Mouse (Mus musculus): Measurements from ENCODE around the gene Akr1cl.
"Not testable (repeated sequence)": the region's sequence is repeated elsewhere in the genome, so short reads cannot be mapped to it uniquely, and the experiment has no call there.

Gene Akr1cl

DNA sequence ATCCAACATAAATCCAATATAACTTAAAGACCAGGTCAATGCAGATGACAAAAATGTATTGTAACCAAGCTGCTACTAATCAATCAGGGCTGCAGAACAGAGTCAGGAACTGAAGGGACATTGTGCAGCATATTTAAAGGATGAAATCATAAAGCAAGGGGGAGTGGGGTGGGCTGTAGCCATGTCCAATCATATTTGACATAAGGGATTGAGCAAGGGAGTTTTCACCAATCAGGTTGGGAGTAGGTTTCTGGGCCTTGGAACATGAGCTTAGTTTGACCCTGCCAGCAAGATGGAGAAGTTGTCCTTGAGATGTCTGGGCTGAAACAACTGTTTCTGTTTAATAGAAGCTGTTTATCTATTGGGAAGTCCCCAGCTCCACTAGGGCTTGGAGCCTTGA lies at the start of gene Akr1cl:
Akr1cl (minus strand) TSS at position 119 of the 400 bp plus-strand sequence.
- no peak for DNase-seq

GRCm38 (mm10) chr1:65082188-65082587 lies 49.6 kb upstream of the Akr1cl start, which contains the start of gene Crygb:
Crygb (minus strand) TSS chr1:65082288.
- DNase-seq, result no peak

DNA sequence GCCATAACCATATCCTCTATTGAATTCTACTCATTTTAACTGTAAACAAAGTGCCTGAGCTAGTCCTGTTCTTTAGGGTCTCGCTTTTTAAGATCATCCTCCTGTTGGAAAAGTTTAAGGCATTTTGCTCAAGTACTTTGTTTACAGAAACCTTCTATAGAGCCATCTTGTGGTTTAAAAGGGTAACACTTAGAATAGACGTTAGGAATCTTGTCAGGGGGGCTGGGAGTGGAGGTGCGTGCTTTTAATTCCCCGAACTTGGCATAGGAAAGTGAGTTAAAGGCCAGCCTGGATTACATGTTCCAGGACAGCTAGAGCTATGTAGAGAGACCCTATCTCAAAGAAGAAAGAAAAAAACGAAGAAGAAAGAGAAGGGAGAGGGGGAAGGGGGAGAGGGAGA lies 43.0 kb upstream of the Akr1cl start:
- DNase-seq, result no peak

DNA sequence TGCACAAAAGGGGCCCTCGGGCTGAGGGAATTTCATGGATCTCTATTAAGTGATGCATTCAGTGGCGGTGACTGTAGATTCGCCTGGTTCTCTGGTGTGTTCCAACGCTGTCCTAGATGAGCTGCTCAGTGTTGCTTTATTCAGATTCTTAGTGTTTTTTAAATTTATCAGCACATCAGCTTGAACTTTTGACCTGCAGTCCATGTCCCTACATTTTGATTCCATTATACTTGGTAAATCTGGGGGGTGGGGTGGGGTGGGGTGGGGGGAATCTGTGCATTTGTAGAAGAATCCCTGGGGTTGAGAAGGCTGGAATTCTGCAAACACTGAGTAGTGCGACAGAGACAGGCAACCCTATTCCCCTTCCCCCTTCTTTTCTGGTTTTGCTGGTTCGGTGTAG lies 41.0 kb upstream of the Akr1cl start, which contains the start of gene Crygc:
Crygc (minus strand) TSS at position 101 of the 400 bp plus-strand sequence.
- DNase-seq, result no peak

DNA sequence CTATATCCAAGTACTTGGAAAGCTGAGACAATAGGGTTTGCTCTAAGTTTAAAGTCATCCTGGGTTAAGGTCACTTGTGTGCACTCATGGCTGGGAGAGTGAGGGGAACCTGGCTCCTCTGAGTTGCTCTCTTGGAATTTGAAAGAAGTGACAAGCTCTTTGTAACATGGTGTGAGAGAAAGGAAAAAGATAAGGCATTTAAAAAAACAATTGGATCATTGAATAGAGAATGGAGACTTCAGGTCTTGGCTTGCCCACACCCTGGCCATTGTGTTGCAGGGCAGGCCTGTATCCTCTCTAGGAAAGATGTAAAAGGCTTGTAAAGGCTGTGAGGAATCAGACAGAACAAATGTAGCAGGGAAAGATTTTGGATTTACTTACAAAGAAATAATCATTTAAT lies 35.3 kb upstream of the Akr1cl start:
- DNase-seq, result no peak

GRCm38 (mm10) chr1:65064201-65064600 lies 31.6 kb upstream of the Akr1cl start:
- no peak for DNase-seq

- no peak for DNase-seq
Measured at GRCm38 (mm10) chr1:65063352-65063751, 30.8 kb upstream of the Akr1cl start, which contains the start of gene Crygd. Crygd (minus strand) TSS chr1:65063452.

- DNase-seq, result no peak
Measured at GRCm38 (mm10) chr1:65052140-65052539, 19.6 kb upstream of the Akr1cl start.

- no peak for DNase-seq
Measured at GRCm38 (mm10) chr1:65051696-65052095, 19.1 kb upstream of the Akr1cl start.

DNA sequence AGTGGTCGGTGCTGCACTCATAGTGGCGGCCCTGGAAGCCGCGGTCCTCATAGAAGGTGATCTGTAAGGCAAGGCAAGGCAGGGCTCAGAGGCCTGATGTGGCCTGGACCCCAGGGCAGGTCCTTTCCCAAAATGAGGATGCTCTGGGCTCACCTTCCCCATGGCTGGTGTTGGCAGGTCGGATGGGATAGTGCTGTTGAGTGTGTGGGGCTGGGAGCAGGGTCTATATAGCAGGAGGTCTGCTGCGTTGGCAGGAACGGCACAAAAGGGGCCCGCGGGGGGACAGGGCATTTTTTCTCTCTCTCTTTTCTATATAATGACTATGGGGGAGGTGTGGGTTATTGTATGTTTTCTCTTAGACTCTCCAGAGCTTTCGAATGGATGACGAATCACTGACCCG lies 18.4 kb upstream of the Akr1cl start, which contains the start of gene Cryge:
Cryge (minus strand) TSS at position 198 of the 400 bp plus-strand sequence.
- not testable (repeated sequence) for DNase-seq

GRCm38 (mm10) chr1:65048781-65049180 lies 16.2 kb upstream of the Akr1cl start:
- DNase-seq, result peak; percentile 59 to 68

GRCm38 (mm10) chr1:65046401-65047109 lies 14.0 kb upstream of the Akr1cl start:
- peak in 1 of 2 experiments; percentile 26 for DNase-seq

- DNase-seq, result no peak
Measured at GRCm38 (mm10) chr1:65043433-65043832, 10.9 kb upstream of the Akr1cl start.

DNA sequence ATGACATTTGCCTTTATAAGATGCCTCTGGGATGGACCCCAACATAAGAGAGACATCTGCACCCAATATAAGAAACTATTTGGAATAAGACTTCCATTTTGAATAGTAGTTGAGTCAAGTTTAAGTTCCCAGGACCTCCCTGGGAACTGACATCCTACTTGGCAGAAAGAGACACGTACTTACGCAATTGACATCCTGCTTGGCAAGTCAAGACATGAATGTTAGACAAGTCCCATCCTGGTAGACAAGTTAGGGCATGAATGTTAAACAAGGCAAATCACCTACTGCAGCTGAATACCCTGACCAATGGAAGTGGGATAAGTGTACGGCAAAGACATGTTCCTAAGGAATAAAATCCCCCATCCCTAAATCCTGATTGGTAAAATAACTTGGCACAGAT lies 9.3 kb upstream of the Akr1cl start:
- DNase-seq, result no peak

GRCm38 (mm10) chr1:65040806-65041205 lies 8.2 kb upstream of the Akr1cl start:
- peak in 1 of 2 experiments; percentile 11 for DNase-seq

DNA sequence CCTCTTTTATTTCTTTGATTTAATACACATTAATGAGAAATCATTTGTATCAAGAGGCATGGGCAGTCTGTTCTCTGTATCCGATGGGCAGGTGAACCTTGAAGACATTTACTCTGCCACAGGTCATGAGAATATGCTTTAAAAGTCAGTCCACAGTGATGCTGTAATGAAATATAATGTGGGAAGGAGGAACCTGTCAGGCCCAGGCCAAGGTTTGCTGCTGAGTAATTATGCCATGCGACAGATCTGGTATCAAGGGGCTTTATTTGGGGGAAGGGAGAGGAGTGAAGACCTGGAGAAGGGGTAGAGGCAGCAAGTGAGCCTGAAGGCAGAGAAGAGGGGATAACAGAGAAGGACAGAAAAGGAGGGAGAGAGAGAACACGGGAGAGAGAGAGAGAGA lies 7.1 kb upstream of the Akr1cl start:
- DNase-seq, result no peak

DNA sequence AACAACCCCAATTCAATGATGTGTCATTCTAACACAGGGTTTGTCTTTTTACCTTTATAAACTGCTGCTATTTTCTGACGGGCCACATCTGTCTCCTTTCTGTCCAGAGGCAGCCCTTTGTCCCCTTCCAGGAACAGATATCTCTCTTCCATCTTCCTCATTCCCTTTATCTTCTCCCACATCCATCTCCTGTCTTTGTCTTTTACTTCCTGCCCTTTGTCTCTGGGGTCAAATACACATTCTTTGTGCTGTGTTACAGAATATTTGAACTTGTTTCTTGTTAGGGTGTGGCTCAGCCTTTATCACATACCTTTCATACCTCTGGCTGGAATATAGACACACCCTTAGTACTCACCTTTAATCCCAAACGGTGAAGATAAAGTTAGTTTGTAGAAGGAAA lies 5.0 kb upstream of the Akr1cl start:
- no peak for DNase-seq

DNA sequence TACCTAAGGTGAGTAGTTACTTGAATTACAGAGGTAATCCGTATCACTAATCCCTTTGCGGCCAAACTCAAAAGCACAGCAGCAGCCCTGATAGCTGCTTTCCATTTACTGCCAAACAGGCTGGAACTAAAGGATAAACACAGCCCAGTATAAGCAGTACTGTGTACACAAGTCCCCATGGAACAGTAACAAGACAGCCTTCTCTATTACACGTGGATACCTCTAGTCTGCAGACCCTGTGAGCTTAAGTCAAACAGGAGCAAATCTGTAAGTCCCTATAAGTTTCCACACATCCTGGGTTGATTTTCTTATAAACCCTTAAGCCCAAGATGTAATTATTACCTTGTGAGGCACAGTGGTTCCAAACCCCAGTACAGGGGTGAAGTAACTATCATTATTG lies 3.0 kb upstream of the Akr1cl start:
- DNase-seq, result no peak

DNA sequence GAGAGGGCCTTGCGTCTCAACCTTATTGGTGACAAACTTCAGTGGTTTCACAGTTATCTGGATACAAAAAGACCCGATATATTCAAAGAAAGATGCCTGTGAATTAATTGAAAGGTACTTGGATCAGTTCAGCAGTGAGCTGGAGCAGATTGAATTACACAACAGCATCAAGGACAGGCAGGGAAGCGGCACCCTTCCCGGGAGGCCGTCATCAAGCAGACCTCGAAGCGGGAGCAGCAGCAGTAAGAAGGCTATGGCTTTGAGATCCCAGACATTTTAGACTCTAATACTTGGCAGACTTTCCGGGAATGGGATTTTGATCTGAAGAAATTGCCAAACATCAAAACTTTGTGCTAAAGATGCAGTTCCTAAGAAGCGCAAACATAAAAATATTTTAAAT lies 4.4 kb downstream of the Akr1cl start:
- no peak for DNase-seq

DNA sequence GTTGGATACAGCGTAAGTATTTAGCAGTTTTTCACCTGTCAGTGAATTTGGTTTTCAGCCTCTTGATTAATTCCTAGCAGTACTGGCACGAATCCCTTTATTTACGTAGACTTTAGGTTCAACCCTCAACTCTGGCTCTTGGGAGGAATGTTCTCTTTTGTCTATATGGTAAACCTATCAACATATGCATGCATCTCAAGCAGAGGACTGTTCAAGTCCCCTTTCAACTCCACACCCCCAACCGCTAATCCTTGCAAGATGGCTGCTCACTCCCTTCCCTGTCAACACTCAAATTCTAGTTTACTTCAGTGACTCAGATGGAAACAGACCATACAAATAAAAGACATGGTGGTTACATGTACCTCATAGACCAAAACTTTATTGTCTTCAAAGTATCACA lies 19.8 kb downstream of the Akr1cl start:
- DNase-seq, result no peak

DNA sequence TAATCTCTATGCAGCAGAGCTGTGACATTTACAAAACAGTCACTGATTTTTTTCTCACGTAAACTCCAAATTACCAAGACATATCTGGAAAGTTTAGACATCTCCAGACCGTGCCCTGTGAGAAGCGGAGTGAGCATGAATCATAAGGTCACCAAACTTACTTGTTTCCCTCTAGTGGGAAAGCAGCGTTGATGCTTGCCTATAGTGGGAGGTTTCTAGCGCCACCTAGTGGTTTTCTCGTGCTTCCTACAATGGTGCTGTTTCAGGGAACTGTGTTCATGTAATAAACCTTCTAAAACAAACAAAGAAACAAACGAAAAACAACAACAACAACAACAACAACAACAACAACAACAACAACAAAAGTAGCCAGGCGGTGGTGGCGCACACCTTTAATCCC lies 22.4 kb downstream of the Akr1cl start:
- DNase-seq, result peak; percentile 62 to 70

DNA sequence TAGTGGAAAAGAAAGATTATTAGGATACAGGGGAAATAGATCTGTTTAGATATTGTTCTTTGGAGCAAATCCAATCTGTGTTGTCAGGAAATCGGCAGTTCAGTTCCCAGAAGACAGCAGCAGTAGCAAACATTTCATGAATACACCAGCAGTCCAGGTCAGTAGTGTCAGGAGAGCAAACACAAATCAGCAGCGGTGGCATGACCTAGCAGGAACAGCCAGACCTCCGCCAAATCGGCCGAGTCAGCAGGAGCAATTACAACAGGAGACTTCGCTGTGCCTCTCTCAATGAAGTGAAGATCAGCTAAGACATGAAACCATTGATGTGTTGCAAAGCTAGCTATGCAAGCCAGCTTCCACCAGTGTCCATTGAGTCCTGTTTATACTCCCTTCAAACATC lies 27.0 kb downstream of the Akr1cl start:
- DNase-seq, result no peak

DNA sequence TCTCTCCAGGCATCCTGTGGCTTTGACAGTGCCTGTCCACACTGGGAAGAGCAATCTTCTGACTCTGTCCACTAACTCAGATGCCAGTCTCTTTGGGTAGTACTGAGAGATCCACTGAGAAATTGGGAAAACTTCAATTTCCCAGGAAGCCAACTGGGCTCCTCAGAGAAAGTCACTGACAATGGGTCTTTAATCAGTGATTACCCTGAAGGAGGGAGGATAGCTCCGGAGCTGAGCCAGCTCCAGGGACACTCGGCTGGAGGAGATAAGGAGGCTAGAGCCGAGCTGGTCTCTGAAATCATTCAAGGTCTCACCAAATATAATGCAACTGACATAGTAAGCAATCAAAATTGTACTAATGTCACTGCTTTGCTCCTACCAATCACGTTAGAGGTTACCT lies 28.0 kb downstream of the Akr1cl start:
- no peak for DNase-seq

DNA sequence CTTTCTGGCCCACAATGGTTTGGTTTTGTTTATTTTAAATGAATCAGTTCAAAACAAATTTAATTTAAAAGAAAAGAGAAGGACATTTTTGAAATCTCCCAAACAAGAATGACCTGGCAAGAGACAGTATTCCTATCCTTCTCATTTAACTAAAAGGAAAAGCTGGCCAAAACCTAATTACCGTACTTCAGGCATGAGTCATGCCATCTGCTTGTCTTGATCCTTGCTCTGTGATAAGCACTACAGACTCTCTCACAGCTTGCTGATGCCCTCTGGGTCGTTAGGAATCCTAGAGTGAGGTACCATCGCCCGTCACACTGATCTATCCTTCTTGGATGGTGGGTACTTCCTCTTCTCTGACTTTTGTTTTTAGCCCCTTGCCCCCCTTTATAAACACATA lies 39.4 kb downstream of the Akr1cl start:
- DNase-seq, result no peak

GRCm38 (mm10) chr1:64988176-64988575 lies 44.4 kb downstream of the Akr1cl start:
- DNase-seq, result no peak
